ENCODE assay signal across 10 mouse cellular contexts in genomic region chr14:25666668-25667376, GRCm38 (mm10). TPM values are rescaled to one million over a fixed set of nuclear protein-coding genes. Genes with fewer than 3 reads are reported as not detected.
DNase-seq lines count a peak whose midpoint lies in the region; ATAC-seq and TF ChIP-seq lines count a peak whose summit lies in the region.
"Had no signal": no experiment of that assay in that cellular context is flagged by ENCODE, and none has a peak within 500 bp of the region (broad histone marks: within the 10 kb centered on the region; RNA-seq: fewer than 3 reads in every experiment).

No protein-coding gene starts in this region.

- H3K27ac ChIP-seq in hindbrain, postnatal 0 days = no peak overlapping the region
- no peak overlapping the region for H3K27ac ChIP-seq in hindbrain, embryonic 10.5 days
- H3K27ac ChIP-seq in heart, embryonic 16.5 days (ENCODE audit: low read length) = peak overlapping the region; percentile 88

- TF ChIP-seq CTCF in hindbrain, postnatal 0 days (IDR thresholded peaks at IDR 0.05; ENCODE audit: low read depth) = peak; percentile 68

- 0 out of 2 replicates have a peak, but pooled peaks have one; percentile 6 for ATAC-seq in hindbrain, postnatal 0 days
- ATAC-seq in heart, embryonic 16.5 days (replicated peaks; ENCODE audit: extremely low read depth, insufficient read depth, low FRiP score) = peak; percentile 82

- no peak overlapping the region for H3K4me2 ChIP-seq in hindbrain, postnatal 0 days (ENCODE audit: low read depth, low read length)
- H3K4me2 ChIP-seq in heart, embryonic 16.5 days (ENCODE audit: low read depth, low read length) = no peak overlapping the region
- H3K4me2 ChIP-seq: hindbrain, embryonic 15.5 days had no signal

- no peak overlapping the region for H3K4me3 ChIP-seq in hindbrain, postnatal 0 days (ENCODE audit: low read length)
- H3K4me3 ChIP-seq in hindbrain, embryonic 10.5 days = no peak overlapping the region
- no peak overlapping the region for H3K4me3 ChIP-seq in heart, embryonic 16.5 days (ENCODE audit: low read length)
- H3K4me3 ChIP-seq: hindbrain, embryonic 15.5 days had no signal

- 89% methylated on average over 2 of the region's 2 CpGs for WGBS in hindbrain, postnatal 0 days
- WGBS in hindbrain, embryonic 10.5 days = 83% methylated on average over 2 of the region's 2 CpGs
- 38% methylated on average over 2 of the region's 2 CpGs for WGBS in heart, embryonic 16.5 days

- no peaks in the 10 kb centered on the region for H3K4me1 ChIP-seq in hindbrain, postnatal 0 days (ENCODE audit: insufficient read depth, low read length)
- peaks cover 24% of the 10 kb centered on the region for H3K4me1 ChIP-seq in hindbrain, embryonic 10.5 days (replicated peaks)
- H3K4me1 ChIP-seq in heart, embryonic 16.5 days (ENCODE audit: control insufficient read depth, insufficient read depth, low read length) = peaks cover 28% of the 10 kb centered on the region

- peaks cover 22% of the 10 kb centered on the region for H3K36me3 ChIP-seq in hindbrain, postnatal 0 days (ENCODE audit: insufficient read depth, low read length)
- H3K36me3 ChIP-seq in hindbrain, embryonic 10.5 days = peaks cover 65% of the 10 kb centered on the region
- H3K36me3 ChIP-seq in heart, embryonic 16.5 days (ENCODE audit: control insufficient read depth, insufficient read depth) = peaks cover 22% of the 10 kb centered on the region

- H3K9me3 ChIP-seq in hindbrain, postnatal 0 days (ENCODE audit: low read length) = no peaks in the 10 kb centered on the region
- no peaks in the 10 kb centered on the region for H3K9me3 ChIP-seq in hindbrain, embryonic 10.5 days
- H3K9me3 ChIP-seq in heart, embryonic 16.5 days (replicated peaks; ENCODE audit: control insufficient read depth, low read length) = no peaks in the 10 kb centered on the region
- H3K9me3 ChIP-seq: hindbrain, embryonic 15.5 days had no signal

- DNase-seq in hindbrain, postnatal 0 days (ENCODE audit: low spot score) = peak; percentile 50
- no peak for DNase-seq in hindbrain, embryonic 10.5 days (ENCODE audit: low spot score)
- DNase-seq in 3T3-L1 (ENCODE audit: low read depth, low spot score) = peak; percentile 43
- peak; percentile 9 for DNase-seq in MEL-GATA-1-ER (ENCODE audit: extremely low read depth, low read depth)
- DNase-seq in frontal cortex, postnatal 36 days (ENCODE audit: low spot score in 2 of 2) = no peak
- no peak for DNase-seq in gastrocnemius, postnatal 10 days
- DNase-seq in thymus, postnatal 4 days = no peak
- DNase-seq: left cerebral cortex, postnatal 4 days had no signal

- no peaks in the 10 kb centered on the region for H3K27me3 ChIP-seq in hindbrain, postnatal 0 days (ENCODE audit: insufficient read depth, low read length)
- H3K27me3 ChIP-seq in hindbrain, embryonic 10.5 days (ENCODE audit: insufficient read depth, poor library complexity, severe bottlenecking) = no peaks in the 10 kb centered on the region
- no peaks in the 10 kb centered on the region for H3K27me3 ChIP-seq in heart, embryonic 16.5 days (ENCODE audit: control insufficient read depth, insufficient read depth, low read length)
- H3K27me3 ChIP-seq: hindbrain, embryonic 15.5 days had no signal

- H3K9ac ChIP-seq in hindbrain, postnatal 0 days (replicated peaks; ENCODE audit: low read length) = no peak overlapping the region
- H3K9ac ChIP-seq in heart, embryonic 16.5 days (ENCODE audit: low read length) = no peak overlapping the region
- H3K9ac ChIP-seq: hindbrain, embryonic 15.5 days had no signal

RNA-seq across cellular contexts. Expression of gene Ppif, which starts 27.1 kb away (rescaled TPM):
- total RNA-seq in hindbrain, postnatal 0 days (2014; rRNA removed) = 55.3 and 55.4 TPM in 2 replicates
- polyA plus RNA-seq in hindbrain, postnatal 0 days (2015; fragmentation: Nextera tagmentation; extraction: Ambion mirVana) = 46.1 and 46.7 TPM in 2 replicates
- 47.3 and 55.7 TPM in 2 replicates for polyA plus RNA-seq in hindbrain, embryonic 10.5 days (2016; fragmentation: Nextera tagmentation; extraction: Ambion mirVana)
- polyA plus RNA-seq in heart, embryonic 16.5 days (2015; fragmentation: Nextera tagmentation; extraction: Ambion mirVana) = 118 and 121 TPM in 2 replicates
- total RNA-seq in gastrocnemius, postnatal 10 days (2021) = 10 to 100 TPM; 35.7 to 39.2 TPM

Comparison
In these comparisons a context has a peak if more than half of its experiments do, and no peak if none do; other contexts are left out.
1. DNase-seq: peak in hindbrain, postnatal 0 days (single experiment), 3T3-L1 (single experiment) and MEL-GATA-1-ER (single experiment); none in hindbrain, embryonic 10.5 days (single experiment), frontal cortex, postnatal 36 days (0 of 2), gastrocnemius, postnatal 10 days (single experiment) and thymus, postnatal 4 days (single experiment).